In the genomic region with DNA sequence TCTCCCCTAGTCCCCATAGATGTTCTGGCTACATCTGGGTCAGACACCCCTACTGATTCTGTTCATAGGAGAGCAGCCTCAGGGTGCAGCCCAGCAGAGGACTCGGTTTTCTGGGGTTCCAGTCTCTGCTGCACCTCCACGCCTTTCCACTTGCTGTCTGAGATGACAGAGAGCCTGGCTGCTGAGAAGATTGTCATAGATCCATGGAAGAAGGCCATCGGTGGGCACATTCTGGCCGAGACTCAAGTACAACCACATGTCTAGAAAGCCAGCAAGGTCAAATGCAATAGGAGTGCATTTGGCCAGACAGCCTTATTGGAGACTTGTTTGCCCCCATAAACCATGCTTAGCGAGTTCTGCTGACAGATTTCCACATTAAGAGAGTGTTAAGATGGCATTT, we compare ENCODE assay signal across 22 mouse cellular contexts.
DNase-seq lines count a peak whose midpoint lies in the region; ATAC-seq lines count a peak whose summit lies in the region.
"Had no signal": no experiment of that assay in that cellular context is flagged by ENCODE, and none has a peak within 500 bp of the region (broad histone marks: within the 10 kb centered on the region; RNA-seq: fewer than 3 reads in every experiment).

No protein-coding gene starts in this region.

- H3K4me2 ChIP-seq in forebrain, embryonic 16.5 days (ENCODE audit: low read length), result no peak overlapping the region
- H3K4me2 ChIP-seq in forebrain, embryonic 13.5 days, result no peak overlapping the region
- H3K4me2 ChIP-seq in kidney, embryonic 15.5 days, result no peak overlapping the region
- H3K4me2 ChIP-seq: embryonic facial prominence, embryonic 15.5 days; forebrain, embryonic 15.5 days; heart, embryonic 11.5 days; heart, embryonic 15.5 days; hindbrain, embryonic 15.5 days had no signal

- no peaks in the 10 kb centered on the region for H3K36me3 ChIP-seq in forebrain, embryonic 16.5 days (ENCODE audit: control insufficient read depth, insufficient read depth)
- no peaks in the 10 kb centered on the region for H3K36me3 ChIP-seq in forebrain, embryonic 13.5 days (ENCODE audit: poor library complexity, severe bottlenecking)
- no peaks in the 10 kb centered on the region for H3K36me3 ChIP-seq in kidney, embryonic 15.5 days
- H3K36me3 ChIP-seq: embryonic facial prominence, embryonic 15.5 days; forebrain, embryonic 10.5 days; forebrain, embryonic 15.5 days; heart, embryonic 15.5 days; hindbrain, embryonic 15.5 days had no signal

- H3K27ac ChIP-seq in forebrain, embryonic 16.5 days (ENCODE audit: low read length), result peak overlapping the region; percentile 62
- no peak overlapping the region for H3K27ac ChIP-seq in forebrain, embryonic 13.5 days
- H3K27ac ChIP-seq in kidney, embryonic 15.5 days, result no peak overlapping the region
- H3K27ac ChIP-seq: embryonic facial prominence, embryonic 15.5 days; heart, adult 2 months; heart, embryonic 15.5 days had no signal

- no peak overlapping the region for H3K4me3 ChIP-seq in forebrain, embryonic 16.5 days (replicated peaks; ENCODE audit: low read length)
- no peak overlapping the region for H3K4me3 ChIP-seq in forebrain, embryonic 13.5 days
- no peak overlapping the region for H3K4me3 ChIP-seq in kidney, embryonic 15.5 days (replicated peaks)
- H3K4me3 ChIP-seq: embryonic facial prominence, embryonic 15.5 days; erythroblast, embryonic 14.5 days; forebrain, embryonic 10.5 days; forebrain, embryonic 15.5 days; heart, adult 2 months; heart, embryonic 15.5 days; hindbrain, embryonic 15.5 days had no signal

- H3K27me3 ChIP-seq in forebrain, embryonic 16.5 days (replicated peaks; ENCODE audit: control insufficient read depth, insufficient read depth, low read length), result no peaks in the 10 kb centered on the region
- H3K27me3 ChIP-seq in forebrain, embryonic 13.5 days, result no peaks in the 10 kb centered on the region
- no peaks in the 10 kb centered on the region for H3K27me3 ChIP-seq in kidney, embryonic 15.5 days
- H3K27me3 ChIP-seq: CH12.LX; embryonic facial prominence, embryonic 15.5 days; forebrain, embryonic 15.5 days; heart, embryonic 15.5 days; hindbrain, embryonic 15.5 days; Patski had no signal

- no peaks in the 10 kb centered on the region for H3K9me3 ChIP-seq in forebrain, embryonic 16.5 days (ENCODE audit: control insufficient read depth, low read length)
- H3K9me3 ChIP-seq in forebrain, embryonic 13.5 days (replicated peaks), result no peaks in the 10 kb centered on the region
- no peaks in the 10 kb centered on the region for H3K9me3 ChIP-seq in kidney, embryonic 15.5 days (replicated peaks)
- H3K9me3 ChIP-seq: embryonic facial prominence, embryonic 15.5 days; forebrain, embryonic 10.5 days; forebrain, embryonic 15.5 days; heart, embryonic 15.5 days; hindbrain, embryonic 15.5 days had no signal

- peaks cover 18% of the 10 kb centered on the region for H3K4me1 ChIP-seq in forebrain, embryonic 16.5 days (replicated peaks; ENCODE audit: control insufficient read depth, insufficient read depth, low read length)
- peaks cover 21% of the 10 kb centered on the region for H3K4me1 ChIP-seq in forebrain, embryonic 13.5 days
- peaks cover 3% of the 10 kb centered on the region; the same call in 1 of the 2 replicates for H3K4me1 ChIP-seq in kidney, embryonic 15.5 days

- no peak overlapping the region for H3K9ac ChIP-seq in forebrain, embryonic 16.5 days (replicated peaks; ENCODE audit: low read depth, low read length)
- no peak overlapping the region for H3K9ac ChIP-seq in forebrain, embryonic 13.5 days
- no peak overlapping the region for H3K9ac ChIP-seq in kidney, embryonic 15.5 days
- H3K9ac ChIP-seq: embryonic facial prominence, embryonic 15.5 days; forebrain, embryonic 15.5 days; heart, embryonic 15.5 days; hindbrain, embryonic 15.5 days had no signal

- DNase-seq in cerebellum, adult 11-12 months, result peak; percentile 63
- DNase-seq in cerebellum, adult 11 months, result no peak
- peak; percentile 68 for DNase-seq in cerebellum, adult 9-11 months
- peak; percentile 76 to 84 for DNase-seq in cerebellum, postnatal 14 days
- DNase-seq: adrenal gland, adult 2 months; embryo, embryonic 11 days; gastrocnemius, postnatal 10 days; heart, adult 2 months; heart, postnatal 14 days; kidney, adult 2 months had no signal

- ATAC-seq in forebrain, embryonic 16.5 days, result no peak
- ATAC-seq in forebrain, embryonic 13.5 days, result no peak
- ATAC-seq in kidney, embryonic 15.5 days (replicated peaks; ENCODE audit: low FRiP score), result no peak
- ATAC-seq: Patski had no signal

- WGBS in forebrain, embryonic 16.5 days, result 89% methylated on average over 5 of the region's 5 CpGs
- 83% methylated on average over 5 of the region's 5 CpGs for WGBS in forebrain, embryonic 13.5 days
- WGBS in kidney, embryonic 15.5 days, result 83% methylated on average over 5 of the region's 5 CpGs
